Mouse (Mus musculus) left cerebral cortex, postnatal 36 days (tissue): Measurements from ENCODE around the gene Acsl6. TPM values are rescaled to one million over a fixed set of nuclear protein-coding genes. Genes with fewer than 3 reads are reported as not detected.
A peak's percentile ranks its signal among the peaks of the same experiment; 100 is the strongest.
"Not testable (repeated sequence)": the region's sequence is repeated elsewhere in the genome, so short reads cannot be mapped to it uniquely, and the experiment has no call there.

Experiments
- DNase-seq, 2 experiments: peaks; one replicate each; pipeline ENCODE4 v3.0.0; 2021 to 2022; ENCODE audit warnings: low spot score in 2 of 2, mixed read lengths in 1 of 2
- intact Hi-C: fragments of 180-260 bp; cut with DNase I; formaldehyde crosslinking; loops from one replicate; pipeline ENCODE4 v1.15.1; 2025
- total RNA-seq, 2 experiments: library from RNA; stranded (reverse); gene quantifications; 2 replicates each; pipeline ENCODE4 v1.2.3; 2021

The Acsl6 gene
- total RNA-seq, 2 experiments from 2014 or later, result 201 to 207 TPM

DNA sequence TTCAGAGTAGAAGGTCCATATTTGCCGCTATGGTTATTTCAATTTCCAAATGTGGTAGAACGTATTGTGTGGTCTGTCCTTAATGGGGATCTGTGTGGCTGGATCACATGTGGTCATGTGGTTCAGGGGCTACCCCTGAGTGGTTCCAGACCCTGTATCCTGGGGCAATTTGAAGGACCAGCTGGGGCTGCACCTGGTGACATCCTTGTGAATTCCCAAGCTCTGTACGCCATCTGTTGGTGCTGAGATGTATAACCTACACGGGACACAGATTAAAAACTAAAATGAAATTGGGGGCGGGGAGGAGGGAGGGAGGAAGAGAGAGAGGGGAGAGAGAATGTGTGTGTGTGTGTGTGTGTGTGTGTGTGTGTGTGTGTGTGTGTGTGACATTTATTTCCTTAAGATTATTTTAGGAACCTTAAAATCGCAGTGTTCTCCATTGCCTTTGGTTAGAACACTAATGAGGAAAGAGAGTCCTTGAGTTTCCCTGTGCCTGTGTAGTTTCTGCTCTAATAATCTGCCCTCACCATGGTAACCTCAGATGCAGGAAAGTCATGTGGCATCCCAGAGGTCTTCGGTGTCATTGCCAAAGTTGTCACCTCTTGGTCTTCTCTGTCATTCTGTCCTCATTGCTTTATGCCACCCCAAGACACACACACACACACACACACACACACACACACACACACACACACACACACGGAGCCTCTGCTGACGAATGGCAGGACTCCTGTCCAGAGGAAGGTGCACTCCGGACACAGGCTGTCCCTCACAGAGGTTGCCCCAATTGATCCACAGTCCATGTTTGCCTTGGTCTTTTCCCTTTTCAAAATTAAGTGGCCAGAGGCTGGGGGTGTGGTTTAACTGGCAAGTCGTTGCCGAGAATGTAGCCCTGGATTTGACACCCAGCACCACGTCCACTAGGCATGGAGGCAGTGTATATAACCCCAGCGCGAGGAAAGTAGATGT, 51.3 kb downstream of the Acsl6 start:
- DNase-seq, result peak in 1 of 2 experiments; percentile 41
- intact Hi-C loops, result loop anchor here (2.0 to 10.0 kb wide), 2 partner anchors 48 to 180 kb away; no protein-coding TSS in a partner anchor

DNA sequence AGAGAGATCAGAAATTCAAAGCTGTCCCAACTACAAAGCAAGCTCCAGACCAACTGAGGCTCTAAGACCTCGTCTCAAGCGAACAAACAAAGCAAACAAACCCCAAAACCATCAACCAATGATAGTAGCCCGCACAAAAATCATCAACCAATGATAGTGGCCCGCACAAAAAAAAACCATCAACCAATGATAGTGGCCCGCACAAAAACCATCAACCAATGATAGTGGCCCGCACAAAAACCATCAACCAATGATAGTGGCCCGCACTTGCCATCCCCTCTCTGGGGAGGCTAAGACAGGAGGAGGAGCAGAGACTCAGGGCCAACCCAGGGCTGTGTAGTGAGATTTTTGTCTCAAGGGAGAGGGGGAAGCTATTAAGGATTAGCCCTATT, 52.0 kb downstream of the Acsl6 start:
- DNase-seq, result no peak
- intact Hi-C loops, result loop anchor here (2.0 to 10.0 kb wide), 2 partner anchors 49 to 179 kb away; no protein-coding TSS in a partner anchor

DNA sequence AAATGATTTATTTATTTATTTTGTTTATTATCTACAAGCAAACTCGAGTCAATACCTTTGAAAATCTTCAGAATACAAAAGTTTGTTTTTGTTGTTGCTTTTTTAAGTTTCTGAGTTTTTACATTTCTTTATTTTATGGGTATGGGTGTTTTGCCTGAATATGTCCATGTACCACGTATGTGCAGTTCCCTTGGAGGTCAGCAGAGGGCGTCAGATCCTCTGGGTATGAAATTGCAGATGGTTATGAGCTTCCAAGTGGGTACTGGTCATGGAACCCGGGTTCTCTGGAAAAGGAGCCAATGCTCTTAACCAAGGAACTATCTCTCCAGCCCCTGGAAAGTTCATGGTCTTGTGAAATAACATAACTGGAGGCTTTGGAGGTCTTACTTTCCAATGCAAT, 53.1 kb downstream of the Acsl6 start:
- DNase-seq, result no peak
- intact Hi-C loops, result loop anchor here (10.0 kb wide), 1 partner anchor 178 kb away; no protein-coding TSS in a partner anchor

DNA sequence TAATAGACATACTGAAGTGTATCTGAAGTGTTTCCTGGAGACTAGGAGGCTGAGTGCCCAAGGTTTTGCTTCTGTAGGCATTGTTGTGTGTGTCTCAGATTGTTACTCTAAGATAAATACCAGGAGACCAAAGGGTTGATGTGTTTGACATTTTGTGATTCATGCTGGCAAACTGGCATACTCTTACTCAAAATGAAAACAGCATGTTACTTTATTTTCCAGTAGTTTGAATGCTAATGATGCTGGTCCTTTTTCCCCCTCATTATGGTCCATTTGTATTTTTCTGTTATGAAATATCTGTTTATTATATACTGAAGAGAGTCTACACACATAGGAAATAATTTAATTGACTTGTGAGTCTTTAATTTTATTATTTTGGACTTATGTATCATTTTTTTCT, 69.0 kb downstream of the Acsl6 start:
- intact Hi-C loops, result no loop called here
- DNase-seq, result no peak

DNA sequence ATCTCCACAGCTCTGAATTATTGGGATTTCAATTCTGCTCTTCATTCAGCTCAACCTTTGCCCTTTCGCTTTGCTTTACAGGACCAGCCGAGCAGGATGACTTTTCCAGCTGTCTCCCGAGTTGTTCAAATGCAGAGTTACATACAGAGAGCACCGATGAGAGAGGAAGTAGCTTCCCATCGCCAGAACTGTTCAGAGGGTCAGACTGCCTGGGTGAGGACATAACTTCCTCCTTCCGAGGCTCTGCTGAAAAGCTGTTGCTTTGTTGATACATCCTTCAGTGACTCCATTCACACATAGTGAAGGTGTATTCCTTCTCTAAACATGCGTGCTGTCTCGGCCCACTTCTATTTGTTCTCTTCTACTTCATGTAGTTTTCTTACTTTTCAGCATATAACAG, 86.8 kb downstream of the Acsl6 start:
- intact Hi-C loops, result no loop called here
- DNase-seq, result no peak

DNA sequence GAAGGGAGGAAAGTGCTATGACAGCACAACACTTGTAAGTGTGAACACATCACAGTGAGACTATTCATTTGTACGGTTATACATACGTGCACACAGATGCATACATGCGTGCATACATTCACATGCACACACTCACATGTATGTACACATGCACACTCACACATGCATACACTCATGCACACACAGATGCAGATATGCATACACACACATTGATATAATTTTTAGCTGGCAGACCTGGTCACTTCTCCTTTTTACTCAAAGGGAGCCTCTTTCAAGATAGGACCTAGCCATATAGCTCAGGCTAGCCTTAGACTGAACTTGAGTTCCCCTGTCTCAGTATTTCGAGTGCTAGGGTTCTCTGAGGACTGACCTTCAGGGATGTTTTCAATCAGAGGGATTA, 87.7 kb downstream of the Acsl6 start:
- intact Hi-C loops, result no loop called here
- no peak for DNase-seq

DNA sequence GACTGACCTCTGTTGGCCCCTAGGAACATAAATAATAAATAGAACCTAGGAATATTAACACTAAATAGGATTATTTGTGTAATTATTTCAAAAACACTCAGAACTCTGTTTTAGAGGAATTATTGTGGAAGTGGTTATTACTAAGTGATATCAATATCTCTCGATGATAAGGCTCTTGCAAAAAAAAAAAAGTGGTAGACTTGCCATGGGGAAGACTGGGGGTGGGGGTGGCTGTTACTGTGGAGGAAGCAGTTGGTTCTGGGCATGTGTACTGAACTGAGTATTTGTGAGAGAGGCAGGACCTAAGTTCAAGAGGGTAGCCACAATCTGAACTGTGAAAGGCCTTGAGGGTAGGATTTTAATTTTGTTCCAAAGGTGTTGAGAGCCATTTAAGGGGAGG, 93.1 kb downstream of the Acsl6 start:
- no peak for DNase-seq
- intact Hi-C loops, result no loop called here

DNA sequence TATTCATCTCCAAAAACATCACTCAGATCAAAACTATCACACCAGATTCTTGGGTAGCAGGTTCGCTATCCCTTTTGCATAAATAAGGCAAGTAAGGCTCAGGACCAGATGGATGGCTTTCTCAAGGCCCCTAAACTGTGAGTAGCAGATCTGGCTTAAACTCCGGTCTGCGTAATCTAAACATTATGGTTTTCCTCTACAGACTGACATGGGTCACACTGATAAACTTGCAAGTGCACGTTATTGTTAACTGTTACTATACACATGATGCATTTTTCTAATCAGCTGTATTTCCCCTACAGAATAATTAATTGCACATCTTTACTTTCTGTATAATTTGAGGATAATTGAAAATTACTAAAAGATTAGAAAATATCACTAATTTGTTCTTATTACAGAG, 94.5 kb downstream of the Acsl6 start:
- no peak for DNase-seq
- intact Hi-C loops, result no loop called here

DNA sequence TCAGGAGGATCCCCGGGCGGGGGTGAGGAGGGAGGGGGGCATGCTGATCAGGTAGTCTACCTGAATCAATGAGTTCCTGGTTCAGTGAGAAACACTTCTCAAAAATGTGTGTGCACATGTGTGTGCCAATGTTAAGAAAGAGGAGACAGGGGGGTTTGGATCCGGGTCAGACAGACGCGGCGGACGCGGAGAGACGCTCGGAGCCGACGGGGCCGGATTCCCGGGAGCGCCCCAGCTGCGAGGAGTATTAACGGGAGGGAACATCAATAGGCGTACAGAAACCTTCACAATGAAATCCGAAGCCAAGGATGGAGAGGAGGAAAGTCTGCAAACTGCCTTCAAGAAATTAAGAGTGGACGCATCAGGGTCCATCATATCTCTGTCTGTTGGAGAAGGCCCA, 97.2 kb downstream of the Acsl6 start:
- intact Hi-C loops, DNase-seq: not testable (repeated sequence)

DNA sequence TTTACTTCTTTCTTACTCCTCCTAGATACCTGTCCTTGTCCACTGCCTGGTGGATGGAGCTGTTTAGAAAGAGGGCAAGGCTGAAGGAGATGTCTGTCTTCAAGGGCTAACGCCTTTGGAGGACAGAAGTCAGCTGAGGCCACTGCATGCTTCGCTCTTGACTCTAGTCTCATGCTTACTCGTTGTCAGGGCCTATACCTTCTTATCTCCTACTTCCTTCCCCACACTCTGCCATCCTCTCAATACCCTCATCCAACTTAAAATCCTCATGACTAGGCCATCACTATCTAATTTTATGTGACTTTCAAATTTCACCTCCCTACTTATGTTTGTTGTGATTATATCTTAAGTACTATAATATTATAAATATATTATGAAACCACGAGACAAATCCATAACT, 101.3 kb downstream of the Acsl6 start:
- intact Hi-C loops, result no loop called here

DNA sequence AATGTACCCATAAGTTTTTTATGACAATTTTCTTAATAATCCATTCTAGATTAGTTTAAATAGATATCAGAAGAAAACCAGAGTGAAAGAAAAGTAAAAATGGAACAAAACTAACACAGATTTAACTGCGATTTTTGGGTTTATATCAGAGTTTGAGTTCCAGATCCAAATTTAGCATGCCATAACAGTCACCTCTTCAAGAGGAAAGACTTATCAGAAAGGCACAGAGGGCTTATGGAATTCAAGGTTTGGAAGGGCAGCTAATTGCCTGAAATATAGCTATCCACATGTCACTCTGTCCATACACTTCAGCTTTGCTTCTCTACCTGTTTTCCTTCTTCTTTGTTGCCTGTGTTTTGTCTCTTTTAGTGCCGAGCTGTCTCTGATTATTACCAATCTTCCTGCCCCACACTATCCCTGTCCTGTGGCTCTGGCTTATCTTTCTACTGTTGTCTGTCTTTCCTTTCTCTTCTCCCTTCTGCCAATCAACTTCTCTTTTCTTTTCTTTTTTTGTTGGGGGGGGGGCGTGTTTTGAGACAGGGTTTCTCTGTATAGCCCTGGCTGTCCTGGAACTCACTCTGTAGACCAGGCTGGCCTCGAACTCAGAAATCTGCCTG, 103.4 kb downstream of the Acsl6 start:
- intact Hi-C loops, result no loop called here
- no peak for DNase-seq

More for the DNA sequence above, 101.3 kb downstream of the Acsl6 start:
- DNase-seq, result no peak

DNA sequence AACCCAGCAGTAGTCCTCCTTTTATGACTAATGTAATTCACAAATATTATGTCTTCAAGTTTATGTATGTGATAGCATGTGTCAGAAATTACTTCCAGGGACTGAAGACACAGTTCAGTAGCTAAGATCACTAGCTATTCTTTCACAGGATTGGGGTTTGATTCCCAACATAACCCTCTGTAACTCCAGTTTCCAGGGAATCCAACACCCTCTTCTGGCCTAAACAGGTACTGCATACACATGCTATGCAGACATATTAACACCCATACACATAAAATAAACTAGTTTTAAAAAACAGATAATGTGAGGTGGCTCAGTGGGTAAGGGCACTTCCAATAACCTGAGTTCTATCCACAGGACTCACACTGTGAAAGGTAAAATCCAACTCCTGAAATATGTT, 107.0 kb downstream of the Acsl6 start:
- intact Hi-C loops, result no loop called here

DNA sequence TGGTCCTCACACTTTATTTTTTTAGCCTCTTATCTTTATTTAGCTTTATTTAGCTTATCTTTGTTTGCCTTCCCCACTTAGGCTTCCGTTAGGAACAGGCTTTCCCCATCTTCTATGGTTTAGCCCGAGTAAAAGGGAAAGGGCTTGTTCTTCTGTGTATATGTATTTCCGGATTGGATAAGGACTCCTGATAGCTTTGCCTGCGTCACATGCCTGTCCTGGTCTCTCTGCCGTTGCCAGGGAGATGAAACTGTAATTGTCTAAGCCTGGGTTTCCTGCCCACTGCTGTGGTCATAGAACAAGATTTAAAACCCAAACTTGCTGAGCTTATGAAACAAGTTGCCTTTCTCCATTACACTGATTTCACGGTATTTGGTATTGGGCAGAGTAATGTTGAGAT, 109.4 kb downstream of the Acsl6 start:
- DNase-seq, result peak in 1 of 2 experiments; percentile 18
- intact Hi-C loops, result no loop called here

More for the DNA sequence above, 107.0 kb downstream of the Acsl6 start:
- no peak for DNase-seq

Other genes starting within 250 kb of the Acsl6 start
- 10 to 100 TPM; 12.2 to 13.1 TPM for gene Pdlim4, start 234.8 kb upstream of the Acsl6 start, total RNA-seq
- 10 to 100 TPM; 15.4 to 21.4 TPM for gene P4ha2, start 203.7 kb upstream of the Acsl6 start, total RNA-seq
- not detected for gene Csf2, start 54.1 kb upstream of the Acsl6 start, total RNA-seq
- not detected for gene Il3, start 36.5 kb upstream of the Acsl6 start, total RNA-seq
- gene Meikin, start 66.9 kb downstream of the Acsl6 start, total RNA-seq, result not detected
- 10 to 100 TPM; 37.0 to 40.2 TPM for gene Fnip1, start 134.4 kb downstream of the Acsl6 start, total RNA-seq
- gene Rapgef6, start 219.0 kb downstream of the Acsl6 start, total RNA-seq, result 10 to 100 TPM; 28.7 to 38.7 TPM